Mouse (Mus musculus) forebrain, embryonic 16.5 days (tissue): ENCODE measurements around the gene Cdipt. TPM values are rescaled to one million over a fixed set of nuclear protein-coding genes. Genes with fewer than 3 reads are reported as not detected.

Experiments used
- ATAC-seq: fragments of 200-750 bp; cut with Nextera tagmentation; 2 replicates; pipeline ENCODE4 v1.8.0; 2017; ENCODE audit warnings: mild to moderate bottlenecking, moderate library complexity
- H3K27ac ChIP-seq: fragments of 300-500 bp; sonication (generic); 2 replicates; pipeline ENCODE4 v1.5.1; 2014; ENCODE audit warnings: low read length, control low read depth
- H3K27me3 ChIP-seq: fragments of 300-500 bp; sonication (generic); replicated peaks from 2 replicates; pipeline ENCODE4 v1.6.1; 2014; ENCODE audit warnings: low read length; ENCODE audit not compliant: control insufficient read depth, insufficient read depth
- H3K36me3 ChIP-seq: fragments of 300-500 bp; sonication (generic); 2 replicates; pipeline ENCODE4 v1.6.1; 2014; ENCODE audit not compliant: control insufficient read depth, insufficient read depth
- H3K4me1 ChIP-seq: fragments of 300-500 bp; sonication (generic); replicated peaks from 2 replicates; pipeline ENCODE4 v1.6.1; 2014; ENCODE audit warnings: low read length; ENCODE audit not compliant: control insufficient read depth, insufficient read depth
- H3K4me2 ChIP-seq: fragments of 300-500 bp; sonication (generic); 2 replicates; pipeline ENCODE4 v1.6.1; 2014; ENCODE audit warnings: mild to moderate bottlenecking, low read length, control low read depth
- H3K4me3 ChIP-seq: fragments of 300-500 bp; sonication (generic); replicated peaks from 2 replicates; pipeline ENCODE4 v1.5.1; 2014; ENCODE audit warnings: mild to moderate bottlenecking, low read length, control low read depth
- H3K9ac ChIP-seq: fragments of 300-500 bp; sonication (generic); replicated peaks from 2 replicates; pipeline ENCODE4 v1.6.1; 2014; ENCODE audit warnings: low read depth, low read length, control low read depth
- H3K9me3 ChIP-seq: fragments of 300-500 bp; sonication (generic); 2 replicates; pipeline ENCODE4 v1.6.1; 2016; ENCODE audit warnings: low read length; ENCODE audit not compliant: control insufficient read depth
- WGBS: fragments of 180-500 bp; shearing (Covaris S2); extraction: QIAGEN DNeasy Blood & Tissue Kit; methylation state at CpG from one replicate; pipeline ENCODE4 v1.1.7; 2014; 5-methylcytosine and 5-hydroxymethylcytosine counted together
- polyA plus RNA-seq: library from polyadenylated mRNA; unstranded; fragments of >200 nt; fragmentation: Nextera tagmentation; extraction: Ambion mirVana; gene quantifications from 2 replicates; pipeline ENCODE4 v1.2.1, GENCODE M21; 2015

The Cdipt gene
- polyA plus RNA-seq, 1 experiment from 2014 or later, result 122 TPM

DNA sequence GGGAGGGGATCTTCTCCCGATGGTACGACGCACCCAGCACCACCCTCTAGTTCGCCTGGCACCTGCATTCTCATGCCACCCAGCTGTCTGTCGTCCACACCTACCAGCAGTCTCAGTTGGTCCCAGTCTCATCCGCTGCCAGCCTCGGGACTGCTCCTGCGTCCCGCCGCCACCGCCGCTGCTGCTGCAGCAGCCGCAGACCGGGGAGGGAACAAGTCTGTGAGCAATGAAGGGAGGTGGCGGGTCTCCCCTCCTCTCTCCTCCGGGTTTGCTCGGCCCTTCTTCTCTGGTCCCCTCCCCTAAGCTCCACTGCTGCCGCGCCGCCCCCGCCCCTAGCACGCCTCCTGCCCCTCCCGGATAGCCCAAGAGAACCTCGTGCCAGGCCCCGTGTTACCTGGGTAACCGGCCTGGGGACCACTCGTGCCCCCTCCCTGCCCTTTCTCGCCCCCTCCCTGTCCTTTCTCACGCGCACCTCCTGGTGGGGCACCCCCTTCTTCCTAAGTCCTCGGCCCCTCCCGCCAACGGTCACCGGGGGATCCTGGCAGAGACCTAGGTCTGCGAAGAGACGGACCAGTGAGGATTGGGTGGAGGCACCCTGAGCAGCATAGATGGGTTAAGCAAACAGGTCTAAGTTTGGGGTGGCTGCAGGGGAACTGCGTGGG is 45.3 kb downstream of the Cdipt start, which contains the start of the genes Gm42742 and Prrt2:
Gm42742 (minus strand) TSS at position 197 of the 662 bp plus-strand sequence.
Prrt2 (minus strand) TSS at position 311 of the 662 bp plus-strand sequence.
- H3K9me3 ChIP-seq, result no peaks in the 10 kb centered on the region
- H3K27ac ChIP-seq, result peak within 1 kb of the TSS; percentile 70
- no peaks in the 10 kb centered on the region for H3K27me3 ChIP-seq
- peak within 1 kb of the TSS; percentile 71 for H3K4me2 ChIP-seq
- H3K4me3 ChIP-seq, result peak within 1 kb of the TSS; percentile 51
- H3K9ac ChIP-seq, result peak within 1 kb of the TSS; percentile 71
- peaks cover 7% of the 10 kb centered on the region for H3K36me3 ChIP-seq
- peaks cover 76% of the 10 kb centered on the region for H3K4me1 ChIP-seq
- whole genome bisulfite sequencing, result 1% methylated on average over 37 of the region's 37 CpGs
- ATAC-seq, result peak; percentile 21

DNA sequence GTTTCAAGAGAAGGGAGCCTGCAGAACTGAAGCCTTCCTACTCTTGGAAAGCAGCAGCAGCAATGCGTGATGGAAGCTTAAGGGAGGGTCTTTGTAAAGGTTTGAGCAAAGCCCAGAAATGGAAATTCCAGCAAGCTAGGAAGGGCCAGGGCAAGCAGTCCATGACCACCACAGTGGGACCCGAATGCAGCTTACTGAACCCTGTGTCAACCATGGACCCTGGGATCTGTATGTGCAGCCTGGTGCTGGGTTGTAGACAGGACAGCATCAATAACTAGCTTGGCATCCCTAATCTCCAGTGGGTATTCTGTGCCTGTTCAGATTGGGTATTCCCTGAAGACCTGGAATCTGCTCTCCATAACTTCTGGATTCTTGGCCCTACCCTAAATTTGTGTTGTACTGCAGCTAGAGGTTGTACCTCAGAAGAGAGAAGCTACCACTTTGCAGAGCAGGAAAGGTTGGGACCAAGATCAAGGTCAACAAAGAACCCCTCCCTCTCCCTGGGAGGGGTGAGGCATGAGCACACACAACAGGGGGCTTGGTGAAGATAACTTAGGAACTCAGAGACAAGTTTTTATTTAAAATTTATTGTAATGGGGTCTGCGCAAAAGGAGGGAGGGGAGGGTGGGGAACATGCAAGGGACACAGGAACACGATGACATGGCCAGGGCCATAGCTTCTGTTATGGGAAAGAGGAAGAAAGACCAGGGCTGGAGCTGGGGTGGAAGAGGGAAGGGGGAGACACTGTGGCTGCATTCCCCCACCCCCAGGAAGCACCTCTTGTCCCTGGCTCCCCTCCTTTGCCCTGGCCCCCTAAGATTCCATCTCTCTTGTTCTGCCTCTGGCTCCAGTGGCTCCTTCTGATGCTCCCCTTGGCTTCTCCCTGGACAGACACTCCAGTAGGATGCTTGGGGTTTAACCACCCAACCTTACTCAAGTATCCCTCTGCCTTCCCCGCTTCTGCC is 46.1 kb downstream of the Cdipt start:
- Histone ChIP-seq H3K27me3 (no peaks in the 10 kb centered on the region), H3K4me3 (peak overlapping the region; percentile 51), H3K36me3 (peaks cover 7% of the 10 kb centered on the region), H3K27ac (peak overlapping the region; percentile 70), H3K9ac (peak overlapping the region; percentile 71), H3K4me1 (peaks cover 74% of the 10 kb centered on the region), H3K9me3 (no peaks in the 10 kb centered on the region), H3K4me2 (peak overlapping the region; percentile 71)
- no peak for ATAC-seq
- 40% methylated on average over 5 of the region's 5 CpGs for WGBS

DNA sequence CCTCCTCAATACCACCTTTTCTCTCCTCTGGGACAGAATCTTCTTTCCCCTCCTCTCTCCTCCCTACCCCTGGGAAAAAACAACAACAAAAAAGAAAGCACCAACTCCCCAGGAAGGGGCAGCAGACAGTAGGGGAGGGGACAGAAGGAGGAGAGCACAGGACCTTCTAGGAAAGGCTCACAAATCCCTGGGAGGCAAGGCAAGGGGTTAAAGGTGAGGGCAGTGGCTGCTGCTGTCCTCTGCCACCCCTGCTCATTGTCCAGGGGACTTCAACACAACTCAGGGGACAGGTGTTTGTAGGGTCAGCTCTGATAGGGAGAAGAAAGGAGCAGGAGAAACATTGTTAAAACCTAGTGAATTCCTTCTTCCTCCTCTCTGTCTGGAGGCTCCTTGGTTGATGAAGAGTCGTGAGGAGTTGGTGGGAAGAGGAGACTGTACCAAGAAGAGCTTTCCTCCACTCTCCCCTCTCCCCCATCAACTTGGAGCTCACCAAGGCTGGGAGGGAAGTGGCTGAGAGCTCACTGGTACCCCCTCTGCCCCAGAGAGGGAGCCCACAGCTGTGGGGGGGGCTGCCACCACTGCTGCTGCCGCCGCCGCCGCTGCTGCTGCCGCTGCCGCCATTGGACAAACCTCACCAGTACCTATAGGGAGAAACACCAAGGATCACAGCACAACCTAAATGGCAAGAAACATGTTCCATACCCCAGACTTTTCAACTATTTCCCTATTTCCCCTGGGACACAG is 47.0 kb downstream of the Cdipt start:
- Histone ChIP-seq H3K9me3 (no peaks in the 10 kb centered on the region), H3K4me1 (peaks cover 71% of the 10 kb centered on the region), H3K4me2 (peak overlapping the region; percentile 92; the same call in 1 of the 2 replicates), H3K36me3 (peaks cover 7% of the 10 kb centered on the region), H3K9ac (no peak overlapping the region), H3K27ac (no peak overlapping the region), H3K27me3 (no peaks in the 10 kb centered on the region), H3K4me3 (no peak overlapping the region; the same call in 1 of the 2 replicates)
- ATAC-seq, result no peak
- WGBS, result 74% methylated on average over 7 of the region's 7 CpGs

- WGBS, result 70% methylated on average over 13 of the region's 13 CpGs
- Histone ChIP-seq H3K4me3 (peak overlapping the region; percentile 60), H3K9me3 (no peaks in the 10 kb centered on the region), H3K27ac (no peak overlapping the region), H3K9ac (peak overlapping the region; percentile 92), H3K36me3 (peaks cover 7% of the 10 kb centered on the region), H3K4me2 (peak overlapping the region; percentile 92), H3K4me1 (peaks cover 71% of the 10 kb centered on the region), H3K27me3 (no peaks in the 10 kb centered on the region)
- no peak for ATAC-seq
Measured at GRCm38 (mm10) chr7:127023272-127023691, 47.6 kb downstream of the Cdipt start.

DNA sequence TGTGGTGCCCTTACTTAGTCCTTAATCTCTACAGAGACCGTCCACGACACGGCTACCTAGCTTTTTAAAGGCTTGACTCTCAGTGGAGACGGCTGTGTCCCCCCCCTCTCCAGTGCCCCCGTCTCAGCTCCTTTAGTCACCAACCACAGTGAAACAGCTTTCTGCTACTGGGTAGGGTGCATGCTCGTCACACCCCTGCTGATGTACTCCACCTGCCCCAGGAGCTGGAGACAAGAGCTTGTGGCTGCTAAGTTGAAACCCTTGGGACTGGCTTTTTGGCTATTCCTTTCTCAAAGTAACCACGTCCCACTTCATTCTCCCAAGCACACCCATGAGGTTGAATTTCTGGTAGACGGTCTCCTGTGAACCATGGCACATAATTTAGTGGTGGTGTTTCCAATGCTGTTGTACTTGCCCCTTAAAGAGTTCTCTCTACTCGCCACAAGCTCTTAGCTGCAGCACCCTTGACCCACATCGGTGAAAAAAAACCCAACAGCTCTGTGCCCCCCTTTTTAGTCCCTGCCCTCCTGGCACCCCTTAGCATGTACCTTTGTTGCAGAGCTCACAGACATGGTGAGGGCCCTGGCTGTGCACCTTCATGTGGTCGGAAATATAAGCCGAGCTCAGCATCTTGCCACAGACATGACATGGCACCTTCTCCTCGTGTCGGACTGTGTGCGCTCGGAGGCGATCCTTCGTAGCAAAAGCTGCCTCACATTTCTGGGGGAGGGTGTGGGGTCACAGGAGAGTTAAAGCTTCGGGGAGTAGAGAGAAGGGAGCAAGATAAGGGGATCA is 48.4 kb downstream of the Cdipt start:
- ATAC-seq, result no peak
- WGBS, result 17% methylated on average over 19 of the region's 19 CpGs
- H3K36me3 ChIP-seq, result peaks cover 7% of the 10 kb centered on the region
- H3K4me1 ChIP-seq, result peaks cover 64% of the 10 kb centered on the region
- 0 out of 2 replicates have a peak overlapping the region, but pooled peaks have one; percentile 4 for H3K27ac ChIP-seq
- H3K9ac ChIP-seq, result peak overlapping the region; percentile 92
- no peaks in the 10 kb centered on the region for H3K9me3 ChIP-seq
- no peaks in the 10 kb centered on the region for H3K27me3 ChIP-seq
- H3K4me3 ChIP-seq, result peak overlapping the region; percentile 60
- H3K4me2 ChIP-seq, result peak overlapping the region; percentile 92

- ATAC-seq, result peak; percentile 47
- 1% methylated on average over 30 of the region's 30 CpGs for whole genome bisulfite sequencing
- peaks cover 55% of the 10 kb centered on the region for H3K4me1 ChIP-seq
- peak overlapping the region; percentile 92 for H3K4me2 ChIP-seq
- H3K27me3 ChIP-seq, result no peaks in the 10 kb centered on the region
- peak overlapping the region; percentile 92 for H3K9ac ChIP-seq
- H3K9me3 ChIP-seq, result no peaks in the 10 kb centered on the region
- H3K27ac ChIP-seq, result peak overlapping the region; percentile 99
- peak overlapping the region; percentile 60 for H3K4me3 ChIP-seq
- peaks cover 7% of the 10 kb centered on the region for H3K36me3 ChIP-seq
Measured at GRCm38 (mm10) chr7:127024755-127025555, 49.2 kb downstream of the Cdipt start.

DNA sequence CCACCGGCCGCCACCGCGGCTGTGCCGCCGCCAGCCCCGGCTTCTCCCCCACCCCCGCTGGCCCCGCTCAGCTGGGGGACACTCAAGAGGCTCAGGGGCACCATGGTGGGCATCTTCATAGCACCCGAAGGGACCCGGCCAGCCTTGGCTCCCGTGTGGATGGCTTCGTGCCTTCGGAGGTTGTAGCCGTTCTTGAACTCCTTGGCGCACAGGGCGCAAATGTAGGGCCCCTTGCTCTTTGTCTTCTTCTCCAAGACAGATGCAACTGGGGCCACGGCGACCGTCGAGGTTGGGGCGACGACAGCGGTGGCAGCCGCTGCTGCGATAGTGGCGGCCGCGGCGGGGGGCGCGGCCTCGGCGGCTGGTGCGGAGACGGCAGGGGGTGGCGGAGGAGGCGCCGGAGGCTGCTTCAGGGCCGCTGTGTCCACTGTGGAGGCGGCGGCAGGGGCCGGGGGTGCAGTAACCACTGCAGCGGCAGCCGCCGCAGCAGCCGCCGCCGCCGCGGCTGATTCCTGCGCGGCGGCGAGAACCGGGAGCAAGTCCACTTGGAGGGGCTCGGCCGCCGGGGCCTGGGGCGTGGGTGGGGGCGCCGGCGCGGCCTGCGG is 49.9 kb downstream of the Cdipt start:
- H3K36me3 ChIP-seq, result peaks cover 7% of the 10 kb centered on the region
- H3K4me1 ChIP-seq, result peaks cover 48% of the 10 kb centered on the region
- no peaks in the 10 kb centered on the region for H3K27me3 ChIP-seq
- peak overlapping the region; percentile 92 for H3K4me2 ChIP-seq
- no peaks in the 10 kb centered on the region for H3K9me3 ChIP-seq
- WGBS, result under 1% methylated on average over 59 of the region's 65 CpGs
- H3K4me3 ChIP-seq, result peak overlapping the region; percentile 60
- H3K27ac ChIP-seq, result peak overlapping the region; percentile 99
- no peak for ATAC-seq
- peak overlapping the region; percentile 92 for H3K9ac ChIP-seq
